Mouse (Mus musculus) myocyte (in vitro differentiated cells): ENCODE measurements around the gene Strn4. TPM values are rescaled to one million over a fixed set of nuclear protein-coding genes. Genes with fewer than 3 reads are reported as not detected.

Experiments used
- H3K27me3 ChIP-seq: one replicate; pipeline ENCODE4 v1.6.1; 2011; ENCODE audit not compliant: control insufficient read depth, insufficient read depth, insufficient read length
- H3K36me3 ChIP-seq: one replicate; pipeline ENCODE4 v1.6.1; 2011; ENCODE audit not compliant: control insufficient read depth, insufficient read depth
- H3K4me2 ChIP-seq: one replicate; pipeline ENCODE4 v1.6.1; 2011; ENCODE audit warnings: low read depth, control low read depth
- H3K4me3 ChIP-seq: one replicate; pipeline ENCODE4 v1.5.1; 2011; ENCODE audit warnings: mild to moderate bottlenecking, control low read depth, moderate library complexity
- H3K79me2 ChIP-seq: one replicate; pipeline ENCODE4 v1.6.1; 2011; ENCODE audit not compliant: control insufficient read depth, insufficient read depth
- H3ac ChIP-seq: one replicate; pipeline ENCODE4 v1.6.1; 2011; ENCODE audit not compliant: control insufficient read depth, insufficient read length
- CEBPB ChIP-seq: IDR thresholded peaks from 2 replicates; pipeline ENCODE4 v1.6.1; 2011; ENCODE audit warnings: mild to moderate bottlenecking, moderate library complexity; ENCODE audit not compliant: poor library complexity, insufficient read depth, severe bottlenecking
- E2F4 ChIP-seq: IDR thresholded peaks from one replicate; pipeline ENCODE4 v1.6.1; 2011; ENCODE audit warnings: mild to moderate bottlenecking, control low read depth, moderate library complexity; ENCODE audit not compliant: insufficient read depth
- MAX ChIP-seq: IDR thresholded peaks from one replicate; pipeline ENCODE4 v1.6.1; 2011; ENCODE audit warnings: low read depth, mild to moderate bottlenecking, control low read depth
- MYOD1 ChIP-seq, 3 experiments: IDR thresholded peaks; one replicate each; pipeline ENCODE4 v1.6.1; 2011; ENCODE audit warnings: control low read depth in 2 of 3, low read depth in 2 of 3, mild to moderate bottlenecking in 2 of 3, moderate library complexity in 1 of 3; ENCODE audit not compliant: insufficient read length in 2 of 3, control insufficient read depth in 1 of 3
- MYOG ChIP-seq, 3 experiments: IDR thresholded peaks; one replicate each; pipeline ENCODE4 v1.6.1; 2011; ENCODE audit warnings: control low read depth in 2 of 3, low read depth in 2 of 3, mild to moderate bottlenecking in 2 of 3; ENCODE audit not compliant: insufficient read length in 2 of 3, control insufficient read depth in 1 of 3, insufficient read depth in 1 of 3
- POLR2A ChIP-seq: IDR thresholded peaks from one replicate; pipeline ENCODE4 v1.6.1; 2011; ENCODE audit warnings: low read depth, mild to moderate bottlenecking, control low read depth, moderate library complexity; ENCODE audit not compliant: insufficient read length
- POLR2AphosphoS2 ChIP-seq: IDR thresholded peaks from one replicate; pipeline ENCODE4 v1.6.1; 2011; ENCODE audit warnings: low read depth, control low read depth; ENCODE audit not compliant: insufficient read length
- REST ChIP-seq: IDR thresholded peaks from one replicate; pipeline ENCODE4 v1.6.1; 2011; ENCODE audit warnings: mild to moderate bottlenecking, control low read depth, moderate library complexity; ENCODE audit not compliant: insufficient read depth, insufficient read length
- SRF ChIP-seq: IDR thresholded peaks from one replicate; pipeline ENCODE4 v1.6.1; 2011; ENCODE audit warnings: low read depth; ENCODE audit not compliant: control insufficient read depth, insufficient read length
- TCF12 ChIP-seq: IDR thresholded peaks from one replicate; pipeline ENCODE4 v1.6.1; 2011; ENCODE audit warnings: mild to moderate bottlenecking, control low read depth; ENCODE audit not compliant: poor library complexity, insufficient read depth, severe bottlenecking
- TCF3 ChIP-seq: IDR thresholded peaks from one replicate; pipeline ENCODE4 v1.6.1; 2011; ENCODE audit warnings: low read depth, control low read depth; ENCODE audit not compliant: insufficient read length
- USF1 ChIP-seq: IDR thresholded peaks from one replicate; pipeline ENCODE4 v1.6.1; 2011; ENCODE audit warnings: low read depth, mild to moderate bottlenecking, control low read depth, moderate library complexity
- polyA plus RNA-seq: library from polyadenylated mRNA; unstranded; fragments of >200 nt; fragmentation: generic; extraction: Trizol; gene quantifications from one replicate; pipeline ENCODE4 v1.2.1, GENCODE M21; 2012; ENCODE audit warnings: missing spikeins

The Strn4 gene
- polyA plus RNA-seq, 1 experiment, result 51.8 TPM

DNA sequence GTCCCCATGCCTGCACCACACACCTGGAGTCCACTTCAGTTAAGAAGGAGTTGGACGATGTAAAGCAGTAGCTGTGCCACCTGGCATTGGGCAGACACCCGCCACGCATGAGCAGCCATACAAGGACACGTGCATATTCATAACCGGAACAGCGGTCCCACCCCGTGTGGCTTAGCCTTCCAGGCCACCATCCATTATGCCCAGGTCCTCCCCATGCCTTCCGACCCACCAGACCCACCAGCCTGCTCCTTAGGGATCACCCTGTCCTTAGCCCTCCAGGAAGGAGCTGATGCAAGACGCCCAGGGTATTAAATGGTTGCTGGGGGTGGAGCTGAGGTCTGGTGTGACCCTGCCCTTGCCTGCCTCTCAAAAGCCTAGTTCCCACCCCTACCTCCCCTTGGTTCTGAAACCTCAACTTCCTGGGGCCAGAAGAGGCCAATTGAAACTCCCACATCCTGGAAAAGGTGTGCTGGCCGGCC, 31.2 kb upstream of the Strn4 start:
- TF ChIP-seq REST (no peak), CEBPB (peak; percentile 51; the same call in 1 of the 2 replicates), POLR2AphosphoS2 (peak; percentile 87), POLR2A (peak; percentile 62)
- H3K4me3 ChIP-seq, result peak overlapping the region; percentile 97
- H3K27me3 ChIP-seq, result no peaks in the 10 kb centered on the region
- peak overlapping the region; percentile 61 for H3ac ChIP-seq
- H3K4me2 ChIP-seq, result peak overlapping the region; percentile 75
- H3K79me2 ChIP-seq, result peaks cover 54% of the 10 kb centered on the region
- H3K36me3 ChIP-seq, result peaks cover 13% of the 10 kb centered on the region

DNA sequence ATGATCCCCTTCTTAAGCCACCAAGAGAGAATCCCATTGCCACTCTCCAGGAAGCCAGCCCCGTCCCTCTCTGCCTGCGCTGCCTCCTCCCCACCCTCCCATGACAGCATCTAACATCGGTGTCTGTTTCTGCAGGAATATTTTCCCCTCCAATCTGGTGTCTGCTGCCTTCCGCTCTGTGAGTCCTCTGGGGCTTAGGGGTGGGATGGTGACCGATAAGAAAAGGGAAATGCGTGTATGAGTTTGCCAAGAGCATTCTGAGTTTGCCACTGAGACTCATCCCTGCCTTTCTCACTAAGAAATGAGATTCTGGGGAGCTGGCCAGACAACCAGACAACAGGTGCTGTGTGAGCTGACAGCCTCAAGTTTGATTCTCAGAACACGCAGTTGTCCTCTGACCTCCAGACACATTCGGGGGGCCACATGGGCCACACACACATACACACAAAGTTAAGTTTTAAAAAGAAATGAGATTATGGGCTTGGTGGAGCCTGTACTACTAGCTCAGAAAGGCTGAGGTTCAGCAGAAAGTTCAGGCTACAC, 30.1 kb upstream of the Strn4 start:
- peak overlapping the region; percentile 75 for H3K4me2 ChIP-seq
- TF ChIP-seq POLR2AphosphoS2 (no peak), MYOD1 (IDR thresholded peaks at IDR 0.05; ENCODE audit: control insufficient read depth in 1 of 3, insufficient read length in 2 of 3, low read depth in 2 of 3) (peak; percentile 16 to 69 (median 60)), SRF (no peak), MYOG (IDR thresholded peaks at IDR 0.05; ENCODE audit: control insufficient read depth in 1 of 3, insufficient read depth in 1 of 3, insufficient read length in 2 of 3, low read depth in 2 of 3) (peak in 1 of 3 experiments; percentile 31), MAX (no peak)
- H3ac ChIP-seq, result no peak overlapping the region
- peaks cover 13% of the 10 kb centered on the region for H3K36me3 ChIP-seq
- no peaks in the 10 kb centered on the region for H3K27me3 ChIP-seq
- H3K79me2 ChIP-seq, result peaks cover 54% of the 10 kb centered on the region
- H3K4me3 ChIP-seq, result peak overlapping the region; percentile 97

- Histone ChIP-seq H3K4me3 (no peak overlapping the region), H3ac (no peak overlapping the region), H3K79me2 (no peaks in the 10 kb centered on the region), H3K36me3 (peaks cover 11% of the 10 kb centered on the region), H3K4me2 (no peak overlapping the region), H3K27me3 (no peaks in the 10 kb centered on the region)
- TF ChIP-seq E2F4, result no peak
- TF ChIP-seq MAX, result no peak
- TF ChIP-seq REST, result no peak
- no peak for TF ChIP-seq MYOD1 (IDR thresholded peaks at IDR 0.05; ENCODE audit: control insufficient read depth in 1 of 3, insufficient read length in 2 of 3, low read depth in 2 of 3)
- TF ChIP-seq CEBPB, result no peak
- no peak for TF ChIP-seq POLR2AphosphoS2
- TF ChIP-seq MYOG (IDR thresholded peaks at IDR 0.05; ENCODE audit: control insufficient read depth in 1 of 3, insufficient read depth in 1 of 3, insufficient read length in 2 of 3, low read depth in 2 of 3), result no peak
- no peak for TF ChIP-seq TCF3
- TF ChIP-seq USF1, result no peak
- TF ChIP-seq TCF12, result no peak
These were observed 23.4 kb upstream of the Strn4 start for GRCm38 (mm10) chr7:16792316-16792715.

- Histone ChIP-seq H3ac (no peak overlapping the region), H3K4me2 (no peak overlapping the region)
These were observed 22.5 kb upstream of the Strn4 start for GRCm38 (mm10) chr7:16793010-16793725.

DNA sequence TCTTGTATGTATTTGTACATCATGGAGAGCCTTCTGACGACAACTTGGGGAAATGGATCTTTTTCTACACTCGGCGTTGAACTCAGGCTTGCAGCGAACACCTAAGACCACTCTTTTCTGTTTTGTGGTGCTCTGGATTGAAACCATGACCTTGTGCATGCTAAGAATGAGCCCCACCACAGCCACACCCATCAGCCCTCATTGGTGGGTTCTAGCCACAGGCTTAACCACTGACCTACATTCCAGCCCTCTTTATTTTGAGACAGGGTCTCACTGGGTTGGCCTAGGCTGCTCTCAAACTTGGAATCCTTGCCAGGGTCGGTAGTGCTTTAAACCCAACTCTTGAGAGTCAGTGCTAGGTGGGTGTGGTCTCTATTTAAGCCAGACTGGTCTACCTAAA, 20.8 kb upstream of the Strn4 start:
- H3K4me3 ChIP-seq, result no peak overlapping the region
- H3ac ChIP-seq, result no peak overlapping the region
- H3K4me2 ChIP-seq, result no peak overlapping the region
- no peaks in the 10 kb centered on the region for H3K27me3 ChIP-seq
- peaks cover 15% of the 10 kb centered on the region for H3K36me3 ChIP-seq
- no peaks in the 10 kb centered on the region for H3K79me2 ChIP-seq
- TF ChIP-seq MYOG (IDR thresholded peaks at IDR 0.05; ENCODE audit: control insufficient read depth in 1 of 3, insufficient read depth in 1 of 3, insufficient read length in 2 of 3, low read depth in 2 of 3) (no peak), POLR2AphosphoS2 (no peak), USF1 (no peak), REST (no peak), E2F4 (no peak), MYOD1 (IDR thresholded peaks at IDR 0.05; ENCODE audit: control insufficient read depth in 1 of 3, insufficient read length in 2 of 3, low read depth in 2 of 3) (no peak)

More at GRCm38 (mm10) chr7:16793010-16793725, 22.5 kb upstream of the Strn4 start:
- Histone ChIP-seq H3K79me2 (no peaks in the 10 kb centered on the region), H3K4me3 (no peak overlapping the region), H3K27me3 (no peaks in the 10 kb centered on the region), H3K36me3 (peaks cover 12% of the 10 kb centered on the region)
- TF ChIP-seq TCF12 (no peak), REST (no peak), E2F4 (no peak), SRF (no peak), CEBPB (no peak), POLR2A (no peak), MYOD1 (IDR thresholded peaks at IDR 0.05; ENCODE audit: control insufficient read depth in 1 of 3, insufficient read length in 2 of 3, low read depth in 2 of 3) (no peak), USF1 (no peak), TCF3 (no peak), MYOG (IDR thresholded peaks at IDR 0.05; ENCODE audit: control insufficient read depth in 1 of 3, insufficient read depth in 1 of 3, insufficient read length in 2 of 3, low read depth in 2 of 3) (no peak), MAX (no peak), POLR2AphosphoS2 (no peak)
